Mouse (Mus musculus): ENCODE results near the gene Slc38a6.

DNA sequence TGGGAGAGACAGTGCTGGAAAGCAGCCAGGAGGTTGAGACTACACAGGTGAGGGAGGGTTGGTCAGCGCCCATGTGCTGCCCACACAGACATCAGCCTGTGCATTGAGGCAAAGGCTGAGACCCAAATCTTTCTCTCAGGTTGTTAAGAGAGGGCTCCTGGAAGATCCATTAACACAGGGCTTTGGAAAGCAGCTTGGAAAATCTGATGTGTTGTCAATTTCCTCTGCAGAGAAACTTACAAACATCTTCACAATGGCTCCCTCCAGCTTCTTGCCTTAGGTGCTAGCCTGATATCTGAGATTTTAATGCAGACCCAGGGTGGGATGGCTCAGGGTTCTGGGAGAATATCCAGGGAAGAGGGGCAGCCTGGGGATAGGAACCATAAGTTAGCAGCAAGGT, 105.9 kb downstream of the Slc38a6 start:
- TF ChIP-seq CTCF (IDR thresholded peaks at IDR 0.05; ENCODE audit: low read depth) = no peak
- TF ChIP-seq EP300 (optimal IDR thresholded peaks at IDR 0.05) = no peak

All from stomach, postnatal 0 days (tissue).